Mouse (Mus musculus): ENCODE data around the gene Slc25a10. TPM values are rescaled to one million over a fixed set of nuclear protein-coding genes. Genes with fewer than 3 reads are reported as not detected.

The Slc25a10 gene
- polyA plus RNA-seq, 1 experiment from 2014 or later: 46.0 TPM

Other genes with a start within 250 kb of the Slc25a10 start
- gene Actg1, start 143.3 kb upstream of the Slc25a10 start, polyA plus RNA-seq (2016; fragmentation: Nextera tagmentation; extraction: Ambion mirVana): 2,923 and 2,975 TPM in 2 replicates
- 0.82 and 0.91 TPM in 2 replicates for gene Fscn2, start 130.3 kb upstream of the Slc25a10 start, polyA plus RNA-seq (2016; fragmentation: Nextera tagmentation; extraction: Ambion mirVana)
- gene Faap100, start 113.1 kb upstream of the Slc25a10 start, polyA plus RNA-seq (2016; fragmentation: Nextera tagmentation; extraction: Ambion mirVana): 47.3 and 47.4 TPM in 2 replicates
- gene Nploc4, start 54.1 kb upstream of the Slc25a10 start, polyA plus RNA-seq (2016; fragmentation: Nextera tagmentation; extraction: Ambion mirVana): 49.2 and 50.8 TPM in 2 replicates
- 0.18 TPM in 1 of 2 replicates, not detected in the other for gene Tspan10, start 49.2 kb upstream of the Slc25a10 start, polyA plus RNA-seq (2016; fragmentation: Nextera tagmentation; extraction: Ambion mirVana)
- gene Pde6g, start 38.3 kb upstream of the Slc25a10 start, polyA plus RNA-seq (2016; fragmentation: Nextera tagmentation; extraction: Ambion mirVana): 0.17 and 0.38 TPM in 2 replicates
- gene Oxld1, start 33.8 kb upstream of the Slc25a10 start, polyA plus RNA-seq (2016; fragmentation: Nextera tagmentation; extraction: Ambion mirVana): 8.6 and 10.9 TPM in 2 replicates
- 34.5 and 35.4 TPM in 2 replicates for gene Ccdc137, start 33.7 kb upstream of the Slc25a10 start, polyA plus RNA-seq (2016; fragmentation: Nextera tagmentation; extraction: Ambion mirVana)
- gene Arl16, start 24.2 kb upstream of the Slc25a10 start, polyA plus RNA-seq (2016; fragmentation: Nextera tagmentation; extraction: Ambion mirVana): 48.2 and 50.1 TPM in 2 replicates
- 130 and 135 TPM in 2 replicates for gene Mrpl12, start 7.2 kb upstream of the Slc25a10 start, polyA plus RNA-seq (2016; fragmentation: Nextera tagmentation; extraction: Ambion mirVana)
- 0.09 TPM in 1 of 2 replicates, not detected in the other for gene Gcgr, start 38.9 kb downstream of the Slc25a10 start, polyA plus RNA-seq (2016; fragmentation: Nextera tagmentation; extraction: Ambion mirVana)
- gene Mcrip1, start 57.9 kb downstream of the Slc25a10 start, polyA plus RNA-seq (2016; fragmentation: Nextera tagmentation; extraction: Ambion mirVana): 209 and 214 TPM in 2 replicates
- gene Ppp1r27, start 59.3 kb downstream of the Slc25a10 start, polyA plus RNA-seq (2016; fragmentation: Nextera tagmentation; extraction: Ambion mirVana): not detected in 2 replicates
- 334 and 362 TPM in 2 replicates for gene P4hb, start 81.4 kb downstream of the Slc25a10 start, polyA plus RNA-seq (2016; fragmentation: Nextera tagmentation; extraction: Ambion mirVana)
- 496 and 513 TPM in 2 replicates for gene Arhgdia, start 89.8 kb downstream of the Slc25a10 start, polyA plus RNA-seq (2016; fragmentation: Nextera tagmentation; extraction: Ambion mirVana)
- 561 and 697 TPM in 2 replicates for gene Alyref, start 106.5 kb downstream of the Slc25a10 start, polyA plus RNA-seq (2016; fragmentation: Nextera tagmentation; extraction: Ambion mirVana)
- gene Anapc11, start 106.6 kb downstream of the Slc25a10 start, polyA plus RNA-seq (2016; fragmentation: Nextera tagmentation; extraction: Ambion mirVana): 179 and 186 TPM in 2 replicates
- gene Npb, start 116.6 kb downstream of the Slc25a10 start, polyA plus RNA-seq (2016; fragmentation: Nextera tagmentation; extraction: Ambion mirVana): 0.40 TPM in 1 of 2 replicates, not detected in the other
- 139 and 142 TPM in 2 replicates for gene Pcyt2, start 126.1 kb downstream of the Slc25a10 start, polyA plus RNA-seq (2016; fragmentation: Nextera tagmentation; extraction: Ambion mirVana)
- gene Sirt7, start 133.4 kb downstream of the Slc25a10 start, polyA plus RNA-seq (2016; fragmentation: Nextera tagmentation; extraction: Ambion mirVana): 43.1 and 43.3 TPM in 2 replicates
- gene Mafg, start 141.8 kb downstream of the Slc25a10 start, polyA plus RNA-seq (2016; fragmentation: Nextera tagmentation; extraction: Ambion mirVana): 30.9 and 32.9 TPM in 2 replicates
- 32.5 and 32.8 TPM in 2 replicates for gene Pycr1, start 151.9 kb downstream of the Slc25a10 start, polyA plus RNA-seq (2016; fragmentation: Nextera tagmentation; extraction: Ambion mirVana)
- gene Myadml2, start 156.3 kb downstream of the Slc25a10 start, polyA plus RNA-seq (2016; fragmentation: Nextera tagmentation; extraction: Ambion mirVana): not detected in 2 replicates
- 0.13 and 0.49 TPM in 2 replicates for gene Notum, start 169.3 kb downstream of the Slc25a10 start, polyA plus RNA-seq (2016; fragmentation: Nextera tagmentation; extraction: Ambion mirVana)
- 132 and 145 TPM in 2 replicates for gene Aspscr1, start 181.1 kb downstream of the Slc25a10 start, polyA plus RNA-seq (2016; fragmentation: Nextera tagmentation; extraction: Ambion mirVana)
- gene Cenpx, start 221.9 kb downstream of the Slc25a10 start, polyA plus RNA-seq (2016; fragmentation: Nextera tagmentation; extraction: Ambion mirVana): 125 and 127 TPM in 2 replicates
- 73.8 and 74.7 TPM in 2 replicates for gene Lrrc45, start 222.1 kb downstream of the Slc25a10 start, polyA plus RNA-seq (2016; fragmentation: Nextera tagmentation; extraction: Ambion mirVana)
- gene Rac3, start 229.6 kb downstream of the Slc25a10 start, polyA plus RNA-seq (2016; fragmentation: Nextera tagmentation; extraction: Ambion mirVana): 48.3 and 48.5 TPM in 2 replicates
- gene Dcxr, start 235.4 kb downstream of the Slc25a10 start, polyA plus RNA-seq (2016; fragmentation: Nextera tagmentation; extraction: Ambion mirVana): 9.1 and 9.2 TPM in 2 replicates
- 0.67 and 0.95 TPM in 2 replicates for gene Cbr2, start 240.3 kb downstream of the Slc25a10 start, polyA plus RNA-seq (2016; fragmentation: Nextera tagmentation; extraction: Ambion mirVana)

Data from forebrain, embryonic 12.5 days (tissue).